Mouse (Mus musculus): ENCODE measurements around the gene Pth2. TPM values are rescaled to one million over a fixed set of nuclear protein-coding genes. Genes with fewer than 3 reads are reported as not detected.

The Pth2 gene
- polyA plus RNA-seq, 1 experiment from 2014 or later: not detected

- WGBS: 87% methylated on average over 12 of the region's 12 CpGs
- ATAC-seq (ENCODE audit: low FRiP score): no peak
These were observed 50.4 kb downstream of the Pth2 start for GRCm38 (mm10) chr7:45231192-45231591.

More at GRCm38 (mm10) chr7:45231192-45231591, 50.4 kb downstream of the Pth2 start:
- no peak overlapping the region for H3K27ac ChIP-seq
- H3K36me3 ChIP-seq (replicated peaks; ENCODE audit: control insufficient read depth, insufficient read depth): peaks cover 22% of the 10 kb centered on the region
- H3K4me3 ChIP-seq (replicated peaks; ENCODE audit: low read length): no peak overlapping the region
- no peak overlapping the region for H3K4me2 ChIP-seq (replicated peaks)
- no peaks in the 10 kb centered on the region for H3K27me3 ChIP-seq (ENCODE audit: control insufficient read depth, insufficient read depth, low read length)
- DNase-seq (ENCODE audit: low spot score): no peak
- H3K9me3 ChIP-seq (ENCODE audit: control insufficient read depth, low read length): no peaks in the 10 kb centered on the region
- peaks cover 11% of the 10 kb centered on the region for H3K4me1 ChIP-seq (replicated peaks; ENCODE audit: control insufficient read depth, insufficient read depth, low read length)
- no peak overlapping the region for H3K9ac ChIP-seq

Small RNAs within 50 kb of the gene (microRNA-seq; reads per million reads assigned to microRNA genes)
- not detected for gene Mir7055

Other genes starting within 250 kb of the Pth2 start
- 0.14 and 0.33 TPM in 2 replicates for gene Tsks, start 237.8 kb upstream of the Pth2 start, polyA plus RNA-seq (2014; fragmentation: Nextera tagmentation; extraction: Ambion mirVana)
- 53.3 and 53.8 TPM in 2 replicates for gene Cpt1c, start 206.1 kb upstream of the Pth2 start, polyA plus RNA-seq (2014; fragmentation: Nextera tagmentation; extraction: Ambion mirVana)
- gene Prmt1, start 194.4 kb upstream of the Pth2 start, polyA plus RNA-seq (2014; fragmentation: Nextera tagmentation; extraction: Ambion mirVana): 194 and 210 TPM in 2 replicates
- 52.1 and 56.9 TPM in 2 replicates for gene Irf3, start 183.3 kb upstream of the Pth2 start, polyA plus RNA-seq (2014; fragmentation: Nextera tagmentation; extraction: Ambion mirVana)
- gene Bcl2l12, start 182.3 kb upstream of the Pth2 start, polyA plus RNA-seq (2014; fragmentation: Nextera tagmentation; extraction: Ambion mirVana): 9.2 and 12.6 TPM in 2 replicates
- gene Scaf1, start 164.6 kb upstream of the Pth2 start, polyA plus RNA-seq (2014; fragmentation: Nextera tagmentation; extraction: Ambion mirVana): 59.7 and 61.9 TPM in 2 replicates
- 14.2 and 15.2 TPM in 2 replicates for gene Rras, start 163.0 kb upstream of the Pth2 start, polyA plus RNA-seq (2014; fragmentation: Nextera tagmentation; extraction: Ambion mirVana)
- 16.5 and 16.8 TPM in 2 replicates for gene Prr12, start 128.1 kb upstream of the Pth2 start, polyA plus RNA-seq (2014; fragmentation: Nextera tagmentation; extraction: Ambion mirVana)
- 57.9 and 62.1 TPM in 2 replicates for gene Nosip, start 118.6 kb upstream of the Pth2 start, polyA plus RNA-seq (2014; fragmentation: Nextera tagmentation; extraction: Ambion mirVana)
- 12.8 and 13.9 TPM in 2 replicates for gene Prrg2, start 118.3 kb upstream of the Pth2 start, polyA plus RNA-seq (2014; fragmentation: Nextera tagmentation; extraction: Ambion mirVana)
- gene Rcn3, start 88.8 kb upstream of the Pth2 start, polyA plus RNA-seq (2014; fragmentation: Nextera tagmentation; extraction: Ambion mirVana): 77.7 and 93.3 TPM in 2 replicates
- 37.7 and 40.5 TPM in 2 replicates for gene Fcgrt, start 77.1 kb upstream of the Pth2 start, polyA plus RNA-seq (2014; fragmentation: Nextera tagmentation; extraction: Ambion mirVana)
- gene Rps11, start 56.6 kb upstream of the Pth2 start, polyA plus RNA-seq (2014; fragmentation: Nextera tagmentation; extraction: Ambion mirVana): 767 and 952 TPM in 2 replicates
- gene Rpl13a, start 52.2 kb upstream of the Pth2 start, polyA plus RNA-seq (2014; fragmentation: Nextera tagmentation; extraction: Ambion mirVana): 725 and 835 TPM in 2 replicates
- gene Gm45713, start 44.8 kb upstream of the Pth2 start, polyA plus RNA-seq (2014; fragmentation: Nextera tagmentation; extraction: Ambion mirVana): 0.22 TPM in 1 of 2 replicates, not detected in the other
- gene Flt3l, start 44.6 kb upstream of the Pth2 start, polyA plus RNA-seq (2014; fragmentation: Nextera tagmentation; extraction: Ambion mirVana): 1.7 and 1.8 TPM in 2 replicates
- 91.0 and 93.5 TPM in 2 replicates for gene Pih1d1, start 26.7 kb upstream of the Pth2 start, polyA plus RNA-seq (2014; fragmentation: Nextera tagmentation; extraction: Ambion mirVana)
- gene Aldh16a1, start 26.4 kb upstream of the Pth2 start, polyA plus RNA-seq (2014; fragmentation: Nextera tagmentation; extraction: Ambion mirVana): 16.0 and 21.3 TPM in 2 replicates
- 0.47 and 0.48 TPM in 2 replicates for gene Slc17a7, start 17.0 kb upstream of the Pth2 start, polyA plus RNA-seq (2014; fragmentation: Nextera tagmentation; extraction: Ambion mirVana)
- not detected in 2 replicates for gene Gfy, start 1.4 kb upstream of the Pth2 start, polyA plus RNA-seq (2014; fragmentation: Nextera tagmentation; extraction: Ambion mirVana)
- gene Ccdc155, start 23.9 kb downstream of the Pth2 start, polyA plus RNA-seq (2014; fragmentation: Nextera tagmentation; extraction: Ambion mirVana): 0.50 and 0.57 TPM in 2 replicates
- 8.7 and 11.3 TPM in 2 replicates for gene Dkkl1, start 31.2 kb downstream of the Pth2 start, polyA plus RNA-seq (2014; fragmentation: Nextera tagmentation; extraction: Ambion mirVana)
- 37.7 and 48.0 TPM in 2 replicates for gene Tead2, start 34.8 kb downstream of the Pth2 start, polyA plus RNA-seq (2014; fragmentation: Nextera tagmentation; extraction: Ambion mirVana)
- gene Cd37, start 58.1 kb downstream of the Pth2 start, polyA plus RNA-seq (2014; fragmentation: Nextera tagmentation; extraction: Ambion mirVana): 0.94 and 1.2 TPM in 2 replicates
- 0.33 and 0.67 TPM in 2 replicates for gene Slc6a16, start 60.1 kb downstream of the Pth2 start, polyA plus RNA-seq (2014; fragmentation: Nextera tagmentation; extraction: Ambion mirVana)
- not detected in 2 replicates for gene Slc6a21, start 96.5 kb downstream of the Pth2 start, polyA plus RNA-seq (2014; fragmentation: Nextera tagmentation; extraction: Ambion mirVana)
- 7.8 and 9.3 TPM in 2 replicates for gene Trpm4, start 152.8 kb downstream of the Pth2 start, polyA plus RNA-seq (2014; fragmentation: Nextera tagmentation; extraction: Ambion mirVana)
- 0.20 and 0.41 TPM in 2 replicates for gene Hrc, start 154.3 kb downstream of the Pth2 start, polyA plus RNA-seq (2014; fragmentation: Nextera tagmentation; extraction: Ambion mirVana)
- gene Ppfia3, start 186.0 kb downstream of the Pth2 start, polyA plus RNA-seq (2014; fragmentation: Nextera tagmentation; extraction: Ambion mirVana): 29.8 and 32.3 TPM in 2 replicates
- gene Lin7b, start 189.6 kb downstream of the Pth2 start, polyA plus RNA-seq (2014; fragmentation: Nextera tagmentation; extraction: Ambion mirVana): 34.8 and 37.9 TPM in 2 replicates
- 61.4 and 72.3 TPM in 2 replicates for gene Snrnp70, start 214.7 kb downstream of the Pth2 start, polyA plus RNA-seq (2014; fragmentation: Nextera tagmentation; extraction: Ambion mirVana)
- gene Kcna7, start 224.7 kb downstream of the Pth2 start, polyA plus RNA-seq (2014; fragmentation: Nextera tagmentation; extraction: Ambion mirVana): not detected in 2 replicates
- 0.13 TPM in 1 of 2 replicates, not detected in the other for gene Ntf5, start 232.7 kb downstream of the Pth2 start, polyA plus RNA-seq (2014; fragmentation: Nextera tagmentation; extraction: Ambion mirVana)
- gene Lhb, start 239.8 kb downstream of the Pth2 start, polyA plus RNA-seq (2014; fragmentation: Nextera tagmentation; extraction: Ambion mirVana): 1.2 and 2.0 TPM in 2 replicates

All from hindbrain, embryonic 14.5 days (tissue).